In the genomic region with DNA sequence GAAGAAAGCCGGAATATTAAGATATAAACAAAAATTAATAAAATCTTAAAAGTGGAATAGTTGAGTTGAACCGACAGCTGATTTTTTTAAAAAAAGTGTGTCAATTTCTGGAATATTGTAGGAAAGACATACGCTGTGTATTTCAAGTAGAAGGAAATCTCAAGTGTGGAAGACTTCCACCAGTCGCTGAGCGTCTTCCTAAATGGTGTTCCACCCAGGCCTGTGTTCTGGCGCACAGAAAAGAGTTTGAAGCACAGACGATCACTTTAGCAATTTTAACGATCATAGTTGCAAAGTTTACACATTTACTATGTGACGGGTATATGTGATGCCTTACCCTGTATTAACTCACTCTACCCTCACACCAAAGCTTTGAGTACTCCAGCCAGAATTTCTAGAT, we compare ENCODE assay signal across 8 mouse cellular contexts. TPM values are rescaled to one million over a fixed set of nuclear protein-coding genes. Genes with fewer than 3 reads are reported as not detected.
DNase-seq lines count a peak whose midpoint lies in the region; ATAC-seq and TF ChIP-seq lines count a peak whose summit lies in the region.

No protein-coding gene starts in this region.

- no peak for ATAC-seq in lung, postnatal 0 days
- ATAC-seq in liver, embryonic 12.5 days, result no peak
- no peak for ATAC-seq in stomach, postnatal 0 days (ENCODE audit: low FRiP score, low TSS enrichment)

- TF ChIP-seq EP300 in heart, adult 2 months (IDR thresholded peaks at IDR 0.05; ENCODE audit: insufficient read depth, low read depth, low read length), result no peak
- TF ChIP-seq EP300 in lung, postnatal 0 days (IDR thresholded peaks at IDR 0.05), result no peak
- no peak for TF ChIP-seq EP300 in stomach, postnatal 0 days (optimal IDR thresholded peaks at IDR 0.05)

- H3K36me3 ChIP-seq in heart, adult 2 months (ENCODE audit: control insufficient read depth, insufficient read depth, low read length), result peaks cover 10% of the 10 kb centered on the region
- no peaks in the 10 kb centered on the region for H3K36me3 ChIP-seq in lung, postnatal 0 days (ENCODE audit: insufficient read depth, low read length)
- peaks cover 5% of the 10 kb centered on the region for H3K36me3 ChIP-seq in liver, embryonic 12.5 days
- H3K36me3 ChIP-seq in stomach, postnatal 0 days (ENCODE audit: control insufficient read depth, insufficient read depth, low read length), result no peaks in the 10 kb centered on the region

- peaks cover 3% of the 10 kb centered on the region; the same call in 1 of the 2 replicates for H3K79me2 ChIP-seq in heart, adult 2 months (replicated peaks; ENCODE audit: control insufficient read depth, insufficient read depth, low read length)

- no peaks in the 10 kb centered on the region for H3K27me3 ChIP-seq in heart, adult 2 months (ENCODE audit: control insufficient read depth, insufficient read depth, low read length)
- no peaks in the 10 kb centered on the region for H3K27me3 ChIP-seq in lung, postnatal 0 days (replicated peaks; ENCODE audit: insufficient read depth, low read length)
- H3K27me3 ChIP-seq in liver, embryonic 12.5 days (replicated peaks), result no peaks in the 10 kb centered on the region
- no peaks in the 10 kb centered on the region for H3K27me3 ChIP-seq in stomach, postnatal 0 days (ENCODE audit: control insufficient read depth, insufficient read depth, low read length)

- peaks cover 5% of the 10 kb centered on the region for H3K4me1 ChIP-seq in heart, adult 2 months (ENCODE audit: control insufficient read depth, insufficient read depth, low read length)
- no peaks in the 10 kb centered on the region for H3K4me1 ChIP-seq in lung, postnatal 0 days (ENCODE audit: insufficient read depth, low read depth, low read length)
- H3K4me1 ChIP-seq in liver, embryonic 12.5 days, result peaks cover 56% of the 10 kb centered on the region
- peaks cover 7% of the 10 kb centered on the region for H3K4me1 ChIP-seq in stomach, postnatal 0 days (replicated peaks; ENCODE audit: control insufficient read depth, insufficient read depth)

- H3K9me3 ChIP-seq in lung, postnatal 0 days (ENCODE audit: low read length), result no peaks in the 10 kb centered on the region
- no peaks in the 10 kb centered on the region for H3K9me3 ChIP-seq in liver, embryonic 12.5 days (replicated peaks)
- H3K9me3 ChIP-seq in stomach, postnatal 0 days (ENCODE audit: control insufficient read depth, low read length), result no peaks in the 10 kb centered on the region

- no peak for TF ChIP-seq POLR2A in heart, adult 2 months (IDR thresholded peaks at IDR 0.05; ENCODE audit: insufficient read depth, low read depth, low read length)

- no peak for TF ChIP-seq CTCF in heart, adult 2 months (IDR thresholded peaks at IDR 0.05)
- TF ChIP-seq CTCF in lung, postnatal 0 days (IDR thresholded peaks at IDR 0.05), result no peak
- no peak for TF ChIP-seq CTCF in stomach, postnatal 0 days (IDR thresholded peaks at IDR 0.05; ENCODE audit: low read depth)

- no peak overlapping the region; the same call in 1 of the 2 replicates for H3K4me3 ChIP-seq in heart, adult 2 months
- peak overlapping the region; percentile 21; the same call in 1 of the 2 replicates for H3K4me3 ChIP-seq in lung, postnatal 0 days (ENCODE audit: low read depth, low read length)
- H3K4me3 ChIP-seq in liver, embryonic 12.5 days, result peak overlapping the region; percentile 95
- H3K4me3 ChIP-seq in stomach, postnatal 0 days (ENCODE audit: low read depth, low read length), result peak overlapping the region; percentile 89; the same call in 1 of the 2 replicates

- intact Hi-C loops in heart, adult 2 months (cut with DNase I), result loop anchor here (5.0 kb wide), 2 partner anchors 52 to 183 kb away; no protein-coding TSS in a partner anchor
- intact Hi-C loops in heart, postnatal 14 days (cut with DNase I), result loop anchor here (2.0 to 5.0 kb wide), 2 partner anchors 37 to 53 kb away; no protein-coding TSS in a partner anchor

- H3K4me2 ChIP-seq in lung, postnatal 0 days (replicated peaks; ENCODE audit: low read depth, low read length), result no peak overlapping the region
- H3K4me2 ChIP-seq in liver, embryonic 12.5 days, result peak overlapping the region; percentile 96
- no peak overlapping the region for H3K4me2 ChIP-seq in stomach, postnatal 0 days (replicated peaks; ENCODE audit: low read depth)

- H3K9ac ChIP-seq in heart, adult 2 months (ENCODE audit: low read depth, low read length), result no peak overlapping the region
- no peak overlapping the region for H3K9ac ChIP-seq in lung, postnatal 0 days (replicated peaks; ENCODE audit: low read depth)
- H3K9ac ChIP-seq in liver, embryonic 12.5 days, result no peak overlapping the region
- no peak overlapping the region for H3K9ac ChIP-seq in stomach, postnatal 0 days (ENCODE audit: low read length)

- WGBS in heart, adult 2 months, result 93% methylated on average over 9 of the region's 9 CpGs
- WGBS in lung, postnatal 0 days, result 92% methylated on average over 9 of the region's 9 CpGs
- 89% methylated on average over 9 of the region's 9 CpGs for WGBS in liver, embryonic 12.5 days (ENCODE audit: insufficient replicate concordance)
- 92% methylated on average over 9 of the region's 9 CpGs for WGBS in stomach, postnatal 0 days

- no peak for DNase-seq in heart, adult 2 months
- DNase-seq in heart, postnatal 14 days, result no peak
- no peak for DNase-seq in lung, postnatal 0 days (ENCODE audit: low spot score)
- no peak for DNase-seq in lung, postnatal 36 days
- no peak for DNase-seq in stomach, postnatal 0 days (ENCODE audit: low spot score)
- DNase-seq in thymus, postnatal 10 days (ENCODE audit: low spot score in 2 of 2), result no peak
- no peak for DNase-seq in adrenal gland, postnatal 4 days (ENCODE audit: low spot score in 2 of 2)

- H3K27ac ChIP-seq in heart, adult 2 months, result peak overlapping the region; percentile 96; the same call in 1 of the 2 replicates
- no peak overlapping the region for H3K27ac ChIP-seq in lung, postnatal 0 days (ENCODE audit: low read length)
- H3K27ac ChIP-seq in liver, embryonic 12.5 days, result no peak overlapping the region; the same call in 1 of the 2 replicates
- no peak overlapping the region for H3K27ac ChIP-seq in stomach, postnatal 0 days (replicated peaks)

RNA-seq across cellular contexts. Expression of gene Cfap20, which starts 0.8 kb away (rescaled TPM):
- total RNA-seq in heart, adult 2 months (2021), result 10 to 100 TPM; 21.8 to 24.2 TPM
- polyA plus RNA-seq in heart, adult 2 months (2012; rRNA removed), result 27.4 and 35.2 TPM in 2 replicates
- 10 to 100 TPM; 32.9 to 38.7 TPM for total RNA-seq in heart, postnatal 14 days (2021)
- 126 and 138 TPM in 2 replicates for polyA plus RNA-seq in lung, postnatal 0 days (2015; fragmentation: Nextera tagmentation; extraction: Ambion mirVana)
- polyA plus RNA-seq in liver, embryonic 12.5 days (2016; fragmentation: Nextera tagmentation; extraction: Ambion mirVana), result 44.2 and 45.9 TPM in 2 replicates
- polyA plus RNA-seq in stomach, postnatal 0 days (2015; fragmentation: Nextera tagmentation; extraction: Ambion mirVana), result 85.5 and 85.7 TPM in 2 replicates
- 10 to 100 TPM; 93.7 to 97.4 TPM for total RNA-seq in adrenal gland, postnatal 4 days (2021)

RNA-seq across cellular contexts. Expression of gene Csnk2a2, which starts 54.4 kb away (rescaled TPM):
- 10 to 100 TPM; 28.6 to 31.0 TPM for total RNA-seq in heart, adult 2 months (2021)
- polyA plus RNA-seq in heart, adult 2 months (2012; rRNA removed), result 11.0 and 20.6 TPM in 2 replicates
- 10 to 100 TPM; 32.8 to 35.0 TPM for total RNA-seq in heart, postnatal 14 days (2021)
- polyA plus RNA-seq in lung, postnatal 0 days (2015; fragmentation: Nextera tagmentation; extraction: Ambion mirVana), result 8.3 and 9.8 TPM in 2 replicates
- 7.2 and 7.3 TPM in 2 replicates for polyA plus RNA-seq in liver, embryonic 12.5 days (2016; fragmentation: Nextera tagmentation; extraction: Ambion mirVana)
- polyA plus RNA-seq in stomach, postnatal 0 days (2015; fragmentation: Nextera tagmentation; extraction: Ambion mirVana), result 7.3 and 7.9 TPM in 2 replicates
- total RNA-seq in adrenal gland, postnatal 4 days (2021), result 10 to 100 TPM; 84.9 to 89.1 TPM
